Mouse (Mus musculus): ENCODE measurements around the gene Gm21860.
"Not testable (repeated sequence)": the region's sequence is repeated elsewhere in the genome, so short reads cannot be mapped to it uniquely, and the experiment has no call there.

The Gm21860 gene

GRCm38 (mm10) chrY:90732101-90732542 lies 22.5 kb downstream of the Gm21860 start:
- DNase-seq (ENCODE audit: low read depth, low spot score), result peak; percentile 61

- not testable (repeated sequence) for DNase-seq (ENCODE audit: low read depth, low spot score)
Measured at GRCm38 (mm10) chrY:90731593-90731955, 23.0 kb downstream of the Gm21860 start.

GRCm38 (mm10) chrY:90730908-90731592 lies 23.6 kb downstream of the Gm21860 start:
- not testable (repeated sequence) for DNase-seq (ENCODE audit: low read depth, low spot score)

GRCm38 (mm10) chrY:90729816-90730303 lies 24.8 kb downstream of the Gm21860 start:
- DNase-seq (ENCODE audit: low read depth, low spot score), result not testable (repeated sequence)

- not testable (repeated sequence) for DNase-seq (ENCODE audit: low read depth, low spot score)
Measured at GRCm38 (mm10) chrY:90728905-90729256, 25.7 kb downstream of the Gm21860 start.

- DNase-seq (ENCODE audit: low read depth, low spot score), result not testable (repeated sequence)
Measured at GRCm38 (mm10) chrY:90728251-90728904, 26.2 kb downstream of the Gm21860 start.

- DNase-seq (ENCODE audit: low read depth, low spot score), result not testable (repeated sequence)
Measured at GRCm38 (mm10) chrY:90727121-90727908, 27.3 kb downstream of the Gm21860 start.

GRCm38 (mm10) chrY:90725701-90726451 lies 28.7 kb downstream of the Gm21860 start:
- DNase-seq (ENCODE audit: low read depth, low spot score), result not testable (repeated sequence)

- DNase-seq (ENCODE audit: low read depth, low spot score), result not testable (repeated sequence)
Measured at GRCm38 (mm10) chrY:90725166-90725565, 29.5 kb downstream of the Gm21860 start.

GRCm38 (mm10) chrY:90724014-90724709 lies 30.5 kb downstream of the Gm21860 start:
- DNase-seq (ENCODE audit: low read depth, low spot score), result not testable (repeated sequence)

- not testable (repeated sequence) for DNase-seq (ENCODE audit: low read depth, low spot score)
Measured at GRCm38 (mm10) chrY:90723336-90723987, 31.2 kb downstream of the Gm21860 start.

- not testable (repeated sequence) for DNase-seq (ENCODE audit: low read depth, low spot score)
Measured at GRCm38 (mm10) chrY:90720505-90720904, 34.1 kb downstream of the Gm21860 start.

- DNase-seq (ENCODE audit: low read depth, low spot score), result not testable (repeated sequence)
Measured at GRCm38 (mm10) chrY:90719403-90720232, 35.0 kb downstream of the Gm21860 start.

- not testable (repeated sequence) for DNase-seq (ENCODE audit: low read depth, low spot score)
Measured at GRCm38 (mm10) chrY:90718583-90719402, 35.8 kb downstream of the Gm21860 start.

- DNase-seq (ENCODE audit: low read depth, low spot score), result not testable (repeated sequence)
Measured at GRCm38 (mm10) chrY:90718021-90718420, 36.6 kb downstream of the Gm21860 start.

GRCm38 (mm10) chrY:90717496-90717895 lies 37.1 kb downstream of the Gm21860 start:
- DNase-seq (ENCODE audit: low read depth, low spot score), result not testable (repeated sequence)
